ENCODE assay signal across 8 mouse cellular contexts in genomic region chr9:75626308-75626604, GRCm38 (mm10). TPM values are rescaled to one million over a fixed set of nuclear protein-coding genes. Genes with fewer than 3 reads are reported as not detected.
A peak's percentile ranks its signal among the peaks of the same experiment; 100 is the strongest.
DNase-seq lines count a peak whose midpoint lies in the region; ATAC-seq and TF ChIP-seq lines count a peak whose summit lies in the region.

No protein-coding gene starts in this region.

- 2% methylated on average over 14 of the region's 14 CpGs for WGBS in heart, adult 2 months
- WGBS in limb, embryonic 14.5 days = under 1% methylated on average over 14 of the region's 14 CpGs

- no peaks in the 10 kb centered on the region for H3K27me3 ChIP-seq in heart, adult 2 months (ENCODE audit: control insufficient read depth, insufficient read depth, low read length)
- H3K27me3 ChIP-seq in limb, embryonic 14.5 days (ENCODE audit: control insufficient read depth, insufficient read depth, low read length) = no peaks in the 10 kb centered on the region

- intact Hi-C loops in heart, adult 2 months (cut with DNase I) = no loop called here
- intact Hi-C loops in heart, postnatal 25 days (cut with DNase I) = no loop called here

- no peak for ATAC-seq in limb, embryonic 14.5 days (ENCODE audit: low FRiP score, low read depth)

- H3K27ac ChIP-seq in heart, adult 2 months = peak overlapping the region; percentile 81
- peak overlapping the region; percentile 89 for H3K27ac ChIP-seq in limb, embryonic 14.5 days (replicated peaks; ENCODE audit: low read depth, low read length)

- no peaks in the 10 kb centered on the region for H3K36me3 ChIP-seq in heart, adult 2 months (ENCODE audit: control insufficient read depth, insufficient read depth, low read length)
- H3K36me3 ChIP-seq in limb, embryonic 14.5 days (ENCODE audit: control insufficient read depth, insufficient read depth, low read length) = no peaks in the 10 kb centered on the region

- no peak for TF ChIP-seq CTCF in heart, adult 2 months (IDR thresholded peaks at IDR 0.05)

- peak overlapping the region; percentile 74 for H3K4me3 ChIP-seq in heart, adult 2 months
- H3K4me3 ChIP-seq in limb, embryonic 14.5 days (replicated peaks; ENCODE audit: low read length) = peak overlapping the region; percentile 82

- no peaks in the 10 kb centered on the region for H3K9me3 ChIP-seq in limb, embryonic 14.5 days (ENCODE audit: control insufficient read depth, low read length)

- H3K4me2 ChIP-seq in limb, embryonic 14.5 days (replicated peaks; ENCODE audit: low read depth, low read length, severe bottlenecking) = peak overlapping the region; percentile 82

- H3K9ac ChIP-seq in heart, adult 2 months (ENCODE audit: low read depth, low read length) = peak overlapping the region; percentile 82
- H3K9ac ChIP-seq in limb, embryonic 14.5 days (ENCODE audit: low read depth, low read length, severe bottlenecking) = peak overlapping the region; percentile 96

- no peak for DNase-seq in heart, adult 2 months
- no peak for DNase-seq in heart, postnatal 25 days (ENCODE audit: low spot score)
- peak; percentile 47 for DNase-seq in urinary bladder, postnatal 14 days (ENCODE audit: low spot score)
- DNase-seq in urinary bladder, adult 2 months (ENCODE audit: low spot score) = no peak
- no peak for DNase-seq in limb, embryonic 14.5 days (ENCODE audit: low spot score)
- no peak for DNase-seq in gastrocnemius, adult 18-20 months (ENCODE audit: low spot score)
- no peak for DNase-seq in spleen, postnatal 14 days (ENCODE audit: low spot score in 2 of 2)
- no peak for DNase-seq in embryo, embryonic 10.5 days (ENCODE audit: low spot score)

- no peak for TF ChIP-seq POLR2A in heart, adult 2 months (IDR thresholded peaks at IDR 0.05; ENCODE audit: insufficient read depth, low read depth, low read length)
- no peak for TF ChIP-seq POLR2A in limb, embryonic 14.5 days (IDR thresholded peaks at IDR 0.05; ENCODE audit: borderline replicate concordance, extremely low read depth, insufficient read depth, insufficient read length)

- H3K4me1 ChIP-seq in heart, adult 2 months (ENCODE audit: control insufficient read depth, insufficient read depth, low read length) = peaks cover 4% of the 10 kb centered on the region
- H3K4me1 ChIP-seq in limb, embryonic 14.5 days (ENCODE audit: control insufficient read depth, insufficient read depth, low read length) = peaks cover 9% of the 10 kb centered on the region; the same call in 1 of the 2 replicates

- no peaks in the 10 kb centered on the region; the same call in 1 of the 2 replicates for H3K79me2 ChIP-seq in heart, adult 2 months (replicated peaks; ENCODE audit: control insufficient read depth, insufficient read depth, low read length)

- no peak for TF ChIP-seq EP300 in heart, adult 2 months (IDR thresholded peaks at IDR 0.05; ENCODE audit: insufficient read depth, low read depth, low read length)

RNA-seq across cellular contexts. Expression of gene Lysmd2, which starts 0.7 kb away (rescaled TPM):
- total RNA-seq in heart, adult 2 months (2021) = 1 to 10 TPM; 6.9 to 8.5 TPM
- polyA plus RNA-seq in heart, adult 2 months (2012; rRNA removed) = 16.4 and 18.1 TPM in 2 replicates
- total RNA-seq in heart, postnatal 25 days (2021) = 1 to 10 TPM; 7.3 to 8.4 TPM
- polyA plus RNA-seq in urinary bladder, adult 2 months (2012; rRNA removed) = 42.3 and 48.9 TPM in 2 replicates
- polyA plus RNA-seq in limb, embryonic 14.5 days (2012; rRNA removed) = 32.8 and 38.3 TPM in 2 replicates
- 49.0 and 54.3 TPM in 2 replicates for polyA plus RNA-seq in limb, embryonic 14.5 days (2014; fragmentation: Nextera tagmentation; extraction: Ambion mirVana)
- total RNA-seq in gastrocnemius, adult 18-20 months (2021) = 1 to 10 TPM; 4.8 to 7.6 TPM

RNA-seq across cellular contexts. Expression of gene Tmod2, which starts 15.1 kb away (rescaled TPM):
- 1 to 10 TPM; 3.8 to 4.7 TPM for total RNA-seq in heart, adult 2 months (2021)
- polyA plus RNA-seq in heart, adult 2 months (2012; rRNA removed) = 1.0 and 2.6 TPM in 2 replicates
- 1 to 10 TPM; 4.6 to 5.3 TPM for total RNA-seq in heart, postnatal 25 days (2021)
- polyA plus RNA-seq in urinary bladder, adult 2 months (2012; rRNA removed) = 5.0 and 7.0 TPM in 2 replicates
- polyA plus RNA-seq in limb, embryonic 14.5 days (2012; rRNA removed) = 5.7 and 5.9 TPM in 2 replicates
- polyA plus RNA-seq in limb, embryonic 14.5 days (2014; fragmentation: Nextera tagmentation; extraction: Ambion mirVana) = 18.8 and 21.1 TPM in 2 replicates
- total RNA-seq in gastrocnemius, adult 18-20 months (2021) = 1 to 10 TPM; 3.7 to 5.0 TPM

RNA-seq across cellular contexts. Expression of gene Scg3, which starts 57.6 kb away (rescaled TPM):
- under 1 TPM; 0.37 to 0.43 TPM for total RNA-seq in heart, adult 2 months (2021)
- 0.20 and 1.3 TPM in 2 replicates for polyA plus RNA-seq in heart, adult 2 months (2012; rRNA removed)
- total RNA-seq in heart, postnatal 25 days (2021) = under 1 TPM; 0.22 to 0.34 TPM
- polyA plus RNA-seq in urinary bladder, adult 2 months (2012; rRNA removed) = 0.85 and 0.91 TPM in 2 replicates
- 0.26 and 0.50 TPM in 2 replicates for polyA plus RNA-seq in limb, embryonic 14.5 days (2012; rRNA removed)
- 0.30 and 0.35 TPM in 2 replicates for polyA plus RNA-seq in limb, embryonic 14.5 days (2014; fragmentation: Nextera tagmentation; extraction: Ambion mirVana)
- 1 to 10 TPM in 1 of 2 experiments, under 1 TPM in 1; 0.93 to 1.6 TPM for total RNA-seq in gastrocnemius, adult 18-20 months (2021)
